Mouse (Mus musculus) left cerebral cortex, postnatal 25 days (tissue): ENCODE data around the gene Rangrf. TPM values are rescaled to one million over a fixed set of nuclear protein-coding genes. Genes with fewer than 3 reads are reported as not detected.
"Not testable (repeated sequence)": the region's sequence is repeated elsewhere in the genome, so short reads cannot be mapped to it uniquely, and the experiment has no call there.

Source experiments
- DNase-seq, 2 experiments: peaks; one replicate each; pipeline ENCODE4 v3.0.0; 2022; ENCODE audit warnings: low spot score in 2 of 2, mixed read lengths in 1 of 2
- intact Hi-C: fragments of 180-260 bp; cut with DNase I; formaldehyde crosslinking; loops from one replicate; pipeline ENCODE4 v1.15.1; 2025
- total RNA-seq, 2 experiments: library from RNA; stranded (reverse); gene quantifications; 2 replicates each; pipeline ENCODE4 v1.2.3; 2021

The Rangrf gene
- total RNA-seq, 2 experiments from 2014 or later, result 14.1 to 16.7 TPM

GRCm38 (mm10) chr11:68955473-68955872 lies 19.5 kb downstream of the Rangrf start:
- DNase-seq, result no peak
- intact Hi-C loops, result no loop called here

DNA sequence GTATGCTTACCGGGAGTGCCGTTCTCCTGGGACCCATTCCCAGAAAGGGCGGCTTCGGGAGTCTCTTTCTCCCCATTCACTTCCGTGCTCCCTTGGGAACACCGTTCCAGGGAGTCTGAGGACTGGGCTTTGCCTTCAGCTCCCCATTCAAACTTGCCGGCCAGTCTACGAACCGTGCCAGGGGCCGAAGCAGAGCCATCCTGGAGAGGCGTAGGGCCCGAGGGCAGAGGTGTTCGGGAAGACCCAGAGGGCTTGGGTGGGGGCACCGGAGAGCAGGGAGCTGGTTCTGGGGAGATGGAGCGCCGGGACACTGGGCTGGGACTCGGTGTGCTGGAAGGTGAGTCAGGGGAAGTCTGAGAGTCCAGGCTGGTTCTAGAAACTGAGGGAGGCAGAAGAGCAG lies 20.6 kb downstream of the Rangrf start:
- no peak for DNase-seq
- intact Hi-C loops, result loop anchor here (5.0 kb wide), 1 partner anchor 42 kb away; no protein-coding TSS in a partner anchor

DNA sequence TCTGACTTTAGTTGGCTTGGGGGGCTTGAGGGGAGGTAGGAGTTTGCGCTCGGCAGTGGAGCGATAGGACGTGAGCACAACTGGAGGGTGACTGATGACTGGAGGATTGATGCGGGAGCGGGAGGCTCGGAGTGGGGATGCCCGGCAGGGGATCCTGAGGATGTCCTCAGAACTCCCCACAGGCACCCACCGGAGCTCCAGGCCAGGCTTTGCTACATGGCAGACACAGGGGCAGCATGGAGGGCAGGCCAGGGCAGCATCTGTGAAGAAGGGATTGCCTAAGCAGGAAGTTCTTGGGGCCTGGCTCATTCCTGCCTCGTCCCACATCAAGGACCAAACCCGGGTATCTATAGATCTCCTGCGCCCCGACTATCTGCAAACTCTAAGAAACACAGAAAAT lies 21.1 kb downstream of the Rangrf start:
- intact Hi-C loops, result loop anchor here (5.0 kb wide), 1 partner anchor 42 kb away; no protein-coding TSS in a partner anchor
- no peak for DNase-seq

GRCm38 (mm10) chr11:68947542-68947993 lies 27.4 kb downstream of the Rangrf start:
- DNase-seq, result peak; percentile 42 to 51
- intact Hi-C loops, result no loop called here

DNA sequence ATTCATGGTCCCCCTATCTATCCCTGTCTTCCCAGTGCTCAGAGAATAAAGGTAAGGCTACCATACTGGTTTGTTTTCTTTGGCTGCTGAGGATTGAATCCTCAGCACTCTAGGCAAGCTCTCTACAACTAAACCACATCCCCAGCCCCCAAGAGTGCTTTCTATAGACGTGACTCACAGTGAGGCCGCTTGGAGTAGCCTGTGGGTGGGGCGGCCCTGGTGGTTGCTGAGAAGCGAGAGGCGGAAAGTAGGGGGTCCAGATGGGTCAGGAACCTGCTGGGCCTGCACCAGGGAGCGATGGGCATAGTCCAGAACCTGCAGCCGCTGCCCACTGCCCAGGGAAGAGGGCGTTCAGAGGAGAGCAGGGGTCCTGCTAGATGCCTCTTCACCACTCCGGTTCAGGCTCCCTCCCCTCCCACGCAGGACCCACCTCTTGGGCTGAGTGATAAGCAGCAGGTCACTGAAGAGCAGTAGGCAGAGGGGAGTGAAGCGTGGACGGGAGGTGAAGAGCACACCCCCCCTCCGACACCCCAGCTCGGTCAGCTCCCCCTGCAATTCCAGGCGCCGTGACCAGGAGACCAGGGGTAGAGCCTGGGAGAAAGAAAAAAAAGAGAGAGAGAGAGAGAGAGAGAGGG lies 28.1 kb downstream of the Rangrf start:
- peak; percentile 62 to 88 for DNase-seq
- intact Hi-C loops, result no loop called here

- intact Hi-C loops, result no loop called here
These were observed 29.0 kb downstream of the Rangrf start for GRCm38 (mm10) chr11:68946001-68946400.

GRCm38 (mm10) chr11:68945245-68945644 lies 29.7 kb downstream of the Rangrf start:
- intact Hi-C loops, result no loop called here
- DNase-seq, result no peak

More at GRCm38 (mm10) chr11:68946001-68946400, 29.0 kb downstream of the Rangrf start:
- no peak for DNase-seq

GRCm38 (mm10) chr11:68942731-68943130 lies 32.3 kb downstream of the Rangrf start:
- intact Hi-C loops, result no loop called here
- DNase-seq, result no peak

- intact Hi-C loops, result no loop called here
These were observed 34.5 kb downstream of the Rangrf start for GRCm38 (mm10) chr11:68940516-68940915.

GRCm38 (mm10) chr11:68939451-68940304 lies 35.3 kb downstream of the Rangrf start:
- intact Hi-C loops, result no loop called here
- peak; percentile 87 to 95 for DNase-seq

More at GRCm38 (mm10) chr11:68940516-68940915, 34.5 kb downstream of the Rangrf start:
- DNase-seq, result no peak

DNA sequence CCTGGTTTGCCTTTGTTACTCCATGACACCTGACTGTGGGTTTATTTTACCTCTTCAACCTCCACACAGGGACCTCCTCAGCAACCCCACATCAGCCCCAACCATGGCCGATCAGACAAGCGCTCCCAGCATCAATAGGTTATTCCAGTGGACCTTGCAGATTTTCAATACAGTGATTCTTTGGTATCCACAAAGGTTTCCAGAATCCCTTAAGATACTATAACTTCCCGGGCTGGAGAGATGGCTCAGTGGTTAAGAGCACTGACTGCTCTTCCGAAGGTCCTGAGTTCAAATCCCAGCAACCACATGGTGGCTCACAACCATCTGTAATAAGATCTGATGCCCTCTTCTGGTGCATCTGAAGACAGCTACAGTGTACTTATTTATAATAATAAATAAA lies 38.0 kb downstream of the Rangrf start:
- DNase-seq, intact Hi-C loops: not testable (repeated sequence)

- no peak for DNase-seq
- intact Hi-C loops, result no loop called here
These were observed 41.0 kb downstream of the Rangrf start for GRCm38 (mm10) chr11:68933885-68934507.

GRCm38 (mm10) chr11:68929947-68930346 lies 45.0 kb downstream of the Rangrf start:
- DNase-seq, result no peak
- intact Hi-C loops, result no loop called here

DNA sequence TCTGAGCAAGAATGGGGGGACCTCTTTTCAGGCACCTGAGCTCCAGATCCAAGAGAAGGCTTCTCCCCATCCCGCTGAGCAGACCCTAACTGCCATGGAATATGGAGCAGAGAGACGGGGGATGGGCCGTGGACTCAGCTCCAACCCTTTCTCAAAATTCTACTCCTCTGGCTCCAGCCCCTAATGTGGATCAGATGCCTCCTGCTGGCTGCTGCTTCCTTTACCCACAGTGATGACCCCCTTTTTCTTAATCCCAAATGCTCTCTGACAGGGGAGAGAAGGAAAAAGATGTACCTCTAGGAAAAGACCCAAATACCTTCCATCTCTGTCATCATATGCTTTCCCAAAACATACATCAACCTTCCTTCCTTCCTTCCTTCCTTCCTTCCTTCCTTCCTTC lies 48.0 kb downstream of the Rangrf start, which contains the start of gene Odf4:
TSS of gene Odf4 (minus strand) at position 101 of the 400 bp plus-strand sequence.
- DNase-seq, result no peak
- intact Hi-C loops, result no loop called here

DNA sequence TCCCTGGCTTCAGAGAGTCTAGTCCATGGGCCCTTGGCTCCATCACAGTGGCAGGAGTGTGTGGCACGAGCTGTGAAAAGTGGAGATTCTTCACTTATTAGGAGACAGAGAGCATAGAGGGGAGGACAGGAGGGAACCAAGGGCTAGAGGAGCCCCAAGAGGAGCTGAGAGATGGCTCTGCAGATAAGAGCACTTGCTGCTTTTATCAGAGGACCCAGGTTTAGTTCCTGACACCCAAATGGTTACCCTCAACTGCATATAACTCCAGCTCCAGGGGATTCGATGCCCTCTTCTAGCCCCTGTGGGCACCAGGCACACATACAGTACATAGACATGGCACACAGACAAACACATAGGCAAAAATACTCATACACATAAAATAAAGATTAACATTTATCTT lies 50.2 kb downstream of the Rangrf start:
- intact Hi-C loops, result no loop called here
- no peak for DNase-seq

GRCm38 (mm10) chr11:68923191-68923590 lies 51.8 kb downstream of the Rangrf start:
- no peak for DNase-seq
- intact Hi-C loops, result no loop called here
